Mouse (Mus musculus) C2C12 (cell line): ENCODE measurements around the gene Wt1. TPM values are rescaled to one million over a fixed set of nuclear protein-coding genes. Genes with fewer than 3 reads are reported as not detected.

Experiments used
- H3K27me3 ChIP-seq: one replicate; pipeline ENCODE4 v1.6.1; 2011; ENCODE audit not compliant: control insufficient read depth, insufficient read depth, insufficient read length
- H3K36me3 ChIP-seq: one replicate; pipeline ENCODE4 v1.6.1; 2011; ENCODE audit not compliant: control insufficient read depth, insufficient read depth
- H3K4me3 ChIP-seq: one replicate; pipeline ENCODE4 v1.5.1; 2011; ENCODE audit warnings: mild to moderate bottlenecking, control low read depth; ENCODE audit not compliant: poor library complexity, insufficient read depth, severe bottlenecking
- H3K79me2 ChIP-seq: one replicate; pipeline ENCODE4 v1.6.1; 2011; ENCODE audit not compliant: control insufficient read depth, insufficient read depth
- H3K79me3 ChIP-seq: one replicate; pipeline ENCODE4 v1.6.1; 2011; ENCODE audit warnings: low read depth, control low read depth
- H3ac ChIP-seq: one replicate; pipeline ENCODE3; 2011; ENCODE audit warnings: low read depth; ENCODE audit not compliant: control insufficient read depth, insufficient read length
- CEBPB ChIP-seq: IDR thresholded peaks from one replicate; pipeline ENCODE4 v1.6.1; 2011; ENCODE audit warnings: low read depth, mild to moderate bottlenecking, control low read depth, moderate library complexity
- CTCF ChIP-seq: IDR thresholded peaks from one replicate; pipeline ENCODE4 v1.5.1; 2011; ENCODE audit not compliant: control insufficient read depth, insufficient read depth, insufficient read length
- FOSL1 ChIP-seq: IDR thresholded peaks from one replicate; pipeline ENCODE4 v1.8.0; 2011; ENCODE audit warnings: mild to moderate bottlenecking, low read length; ENCODE audit not compliant: poor library complexity, insufficient read depth, severe bottlenecking
- MAX ChIP-seq: IDR thresholded peaks from one replicate; pipeline ENCODE4 v1.6.1; 2011; ENCODE audit warnings: mild to moderate bottlenecking, control low read depth
- MYOD1 ChIP-seq: IDR thresholded peaks from one replicate; pipeline ENCODE4 v1.6.1; 2011; ENCODE audit warnings: low read depth; ENCODE audit not compliant: control insufficient read depth, insufficient read length
- MYOG ChIP-seq: IDR thresholded peaks from one replicate; pipeline ENCODE4 v1.6.1; 2011; ENCODE audit not compliant: control insufficient read depth, insufficient read length; ENCODE audit errors: extremely low read depth
- USF1 ChIP-seq: IDR thresholded peaks from one replicate; pipeline ENCODE4 v1.6.1; 2011; ENCODE audit warnings: low read depth, mild to moderate bottlenecking, control low read depth, moderate library complexity
- polyA plus RNA-seq: library from polyadenylated mRNA; unstranded; fragments of >200 nt; fragmentation: generic; extraction: Trizol; gene quantifications from one replicate; pipeline ENCODE4 v1.2.1, GENCODE M21; 2012; ENCODE audit warnings: missing spikeins

Gene Wt1
- polyA plus RNA-seq, 1 experiment = not detected

DNA sequence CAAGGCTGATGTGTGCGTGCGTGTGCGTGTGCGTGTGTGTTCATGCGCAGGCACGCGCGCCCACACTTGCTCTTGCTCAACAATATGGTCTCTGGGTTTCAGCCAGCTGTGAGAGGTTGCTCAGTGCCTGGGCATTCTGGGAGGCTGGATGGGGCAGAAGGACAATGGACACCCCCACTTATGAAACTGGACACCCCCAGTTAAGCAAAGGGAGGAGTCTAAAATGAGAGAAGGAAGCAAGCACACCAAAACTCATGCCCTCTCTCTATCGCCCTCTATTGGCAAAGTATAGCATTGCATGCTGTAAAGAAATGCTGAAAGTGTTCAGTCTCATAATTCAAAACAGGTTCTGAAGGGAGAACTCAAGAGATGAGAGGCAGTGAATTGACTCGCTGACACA, 61.9 kb downstream of the Wt1 start:
- no peaks in the 10 kb centered on the region for H3K27me3 ChIP-seq
- H3ac ChIP-seq = no peak overlapping the region
- TF ChIP-seq MYOG (no peak), CTCF (no peak), MAX (no peak), USF1 (no peak), FOSL1 (no peak), CEBPB (no peak), MYOD1 (no peak)
- no peak overlapping the region for H3K4me3 ChIP-seq
- no peaks in the 10 kb centered on the region for H3K36me3 ChIP-seq
- no peaks in the 10 kb centered on the region for H3K79me3 ChIP-seq
- no peaks in the 10 kb centered on the region for H3K79me2 ChIP-seq

DNA sequence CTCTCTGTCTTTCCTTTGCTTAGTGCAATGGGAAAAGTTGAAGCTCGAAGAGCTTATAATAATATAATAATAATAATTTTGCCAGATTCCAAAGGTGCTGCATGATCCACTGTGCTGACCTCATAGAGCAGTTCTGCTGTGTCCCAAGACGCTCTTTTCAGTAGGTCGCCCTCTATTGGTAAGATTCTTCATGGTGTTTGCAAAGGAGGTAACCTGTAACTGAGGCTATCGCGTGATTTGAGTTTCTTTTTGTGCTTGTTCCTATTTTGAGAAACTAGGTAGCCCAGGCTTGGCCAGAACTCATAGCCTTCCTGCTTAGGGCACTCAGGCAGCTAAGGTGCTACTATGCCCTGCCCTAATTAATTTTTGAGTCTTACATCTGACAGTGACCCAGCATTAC, 63.0 kb downstream of the Wt1 start:
- H3K27me3 ChIP-seq = no peaks in the 10 kb centered on the region
- no peak overlapping the region for H3K4me3 ChIP-seq
- H3ac ChIP-seq = no peak overlapping the region
- TF ChIP-seq FOSL1 (no peak), MYOG (no peak), MYOD1 (no peak), MAX (no peak), CTCF (no peak), CEBPB (no peak), USF1 (no peak)
- no peaks in the 10 kb centered on the region for H3K79me2 ChIP-seq
- no peaks in the 10 kb centered on the region for H3K79me3 ChIP-seq
- H3K36me3 ChIP-seq = no peaks in the 10 kb centered on the region

DNA sequence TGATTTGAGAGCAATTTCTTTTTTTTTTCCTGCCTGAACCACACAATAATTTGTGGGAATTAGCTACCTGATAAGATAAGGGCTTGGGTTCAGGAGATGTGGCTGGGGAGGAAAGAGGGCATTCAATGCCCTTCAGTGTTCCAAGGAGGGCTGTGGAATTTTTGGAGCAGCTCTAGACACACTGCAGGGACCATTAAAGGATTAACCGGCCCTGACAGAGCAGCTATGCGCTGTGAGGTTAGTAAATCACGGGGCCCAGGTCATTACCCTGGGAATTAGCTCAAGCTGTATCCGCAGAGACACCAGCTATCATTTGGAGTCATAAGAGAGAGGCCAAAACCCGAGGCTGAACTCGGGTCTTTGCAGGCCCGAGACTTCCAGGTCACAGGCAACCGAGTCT, 73.8 kb downstream of the Wt1 start:
- Histone ChIP-seq H3K27me3 (no peaks in the 10 kb centered on the region), H3K79me3 (no peaks in the 10 kb centered on the region), H3K79me2 (no peaks in the 10 kb centered on the region), H3K36me3 (no peaks in the 10 kb centered on the region), H3K4me3 (no peak overlapping the region), H3ac (no peak overlapping the region)
- TF ChIP-seq MYOD1 (no peak), USF1 (no peak), MAX (no peak), MYOG (no peak), CEBPB (no peak), CTCF (no peak), FOSL1 (no peak)

DNA sequence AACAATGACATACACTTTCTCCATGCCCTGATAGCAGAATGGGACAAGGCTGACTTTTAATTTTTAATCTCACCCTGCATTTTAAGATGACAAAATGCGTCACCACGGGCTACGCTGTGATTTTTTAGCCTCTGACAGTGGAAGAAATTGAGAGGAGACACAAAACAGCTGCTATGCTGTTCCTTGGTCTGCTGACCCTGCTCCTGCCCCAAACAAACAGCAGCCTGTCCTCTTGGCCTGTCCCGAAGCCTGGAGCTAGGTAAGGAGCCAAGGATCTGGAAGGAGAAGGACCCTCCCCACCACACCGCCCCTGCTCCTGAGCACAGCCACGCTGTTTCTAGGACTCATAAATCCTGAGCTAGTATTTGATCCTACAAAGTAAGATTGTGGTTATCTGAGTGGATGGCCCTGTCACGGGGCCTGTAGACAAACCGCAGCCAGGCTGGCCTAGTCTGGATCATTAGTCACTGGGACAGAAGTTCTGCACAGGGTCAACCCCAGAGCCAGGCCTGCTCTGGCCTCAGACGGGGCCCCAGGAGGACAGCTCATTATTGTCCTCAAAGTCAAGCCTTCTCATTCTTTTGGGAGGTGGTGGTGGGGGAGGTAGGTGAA, 80.3 kb downstream of the Wt1 start:
- Histone ChIP-seq H3K4me3 (no peak overlapping the region), H3K36me3 (no peaks in the 10 kb centered on the region), H3K27me3 (no peaks in the 10 kb centered on the region), H3K79me3 (no peaks in the 10 kb centered on the region), H3K79me2 (no peaks in the 10 kb centered on the region), H3ac (no peak overlapping the region)
- TF ChIP-seq CEBPB = no peak

DNA sequence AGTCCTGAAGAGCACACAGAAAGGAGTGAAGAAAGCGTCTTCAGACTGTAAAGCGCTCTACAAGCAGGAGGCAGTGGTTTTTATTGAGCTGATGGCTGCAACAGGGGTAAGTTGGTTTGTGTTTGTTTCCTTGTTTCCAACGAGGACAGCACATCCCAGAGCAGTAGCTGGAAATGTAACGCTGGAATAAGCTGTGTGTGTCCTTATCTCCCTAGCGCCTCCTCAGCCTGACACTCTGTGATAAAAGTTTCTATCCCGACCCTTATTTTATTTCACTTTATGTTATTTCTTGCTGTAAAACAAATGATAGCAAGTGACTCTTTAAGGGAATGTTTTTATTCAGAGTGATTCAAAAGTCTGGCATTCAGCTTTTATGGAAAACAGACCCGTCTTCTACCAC, 86.5 kb downstream of the Wt1 start:
- Histone ChIP-seq H3ac (no peak overlapping the region), H3K79me2 (no peaks in the 10 kb centered on the region), H3K27me3 (no peaks in the 10 kb centered on the region), H3K4me3 (no peak overlapping the region), H3K79me3 (no peaks in the 10 kb centered on the region), H3K36me3 (no peaks in the 10 kb centered on the region)
- TF ChIP-seq USF1 (no peak), FOSL1 (no peak), MYOD1 (no peak), MYOG (no peak), CTCF (no peak), CEBPB (no peak), MAX (no peak)

DNA sequence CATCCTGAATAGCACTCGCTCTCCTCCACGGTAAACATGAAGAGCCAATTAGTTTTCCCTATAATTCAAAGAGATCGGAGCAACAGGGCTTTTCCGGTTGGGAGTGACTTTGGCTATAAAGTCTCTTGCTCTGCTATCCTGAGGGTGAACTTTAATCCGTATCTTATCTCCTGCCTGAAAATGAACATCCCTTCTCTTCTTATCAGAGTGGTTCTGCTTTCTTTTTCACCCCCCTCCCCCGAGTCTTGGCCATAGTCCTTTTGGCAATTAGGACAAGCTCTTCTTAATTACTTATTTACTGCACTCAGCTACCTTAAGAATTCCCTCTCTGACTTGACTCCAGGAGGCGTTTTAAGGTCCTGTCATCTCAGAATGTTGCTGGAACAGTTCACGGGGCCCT, 89.6 kb downstream of the Wt1 start:
- Histone ChIP-seq H3K79me3 (no peaks in the 10 kb centered on the region), H3K79me2 (no peaks in the 10 kb centered on the region), H3ac (no peak overlapping the region), H3K36me3 (no peaks in the 10 kb centered on the region), H3K4me3 (no peak overlapping the region), H3K27me3 (no peaks in the 10 kb centered on the region)
- TF ChIP-seq CTCF = no peak
- TF ChIP-seq MYOD1 = no peak
- no peak for TF ChIP-seq MAX
- TF ChIP-seq USF1 = no peak
- no peak for TF ChIP-seq MYOG
- no peak for TF ChIP-seq CEBPB
- TF ChIP-seq FOSL1 = no peak
